Mouse (Mus musculus): ENCODE measurements around the gene Casd1.

DNA sequence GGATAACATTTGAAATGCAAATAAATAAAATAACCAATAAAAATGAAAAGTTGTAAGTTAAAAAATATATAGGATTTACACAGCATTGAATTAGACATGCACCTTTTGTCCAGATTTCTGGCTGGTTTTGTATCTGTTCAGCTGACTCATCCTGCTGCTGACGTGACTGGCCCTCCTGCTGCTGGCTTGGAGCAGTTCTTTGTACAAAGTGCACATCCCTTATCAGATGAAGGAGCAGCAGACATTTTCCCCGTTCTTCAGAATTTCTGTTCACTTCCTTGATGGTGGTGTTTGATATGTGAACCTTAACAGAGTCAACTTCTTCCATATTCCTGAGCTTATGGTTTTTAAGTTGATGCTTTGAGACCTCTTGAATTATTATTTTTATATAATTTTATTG lies 62.9 kb downstream of the Casd1 start:
- TF ChIP-seq POLR2A (IDR thresholded peaks at IDR 0.05; ENCODE audit: low read depth, low read length) (no peak), CTCF (IDR thresholded peaks at IDR 0.05; ENCODE audit: extremely low read depth, insufficient read depth, insufficient read length, insufficient replicate concordance) (no peak)
